Mouse (Mus musculus) megakaryocyte, embryonic 14.5 days (primary cell): ENCODE data around the gene Gm28372.

Source experiments
- FLI1 ChIP-seq: IDR thresholded peaks from 2 replicates; pipeline ENCODE4 v1.6.1; 2012; ENCODE audit warnings: low read length, inconsistent platforms, mixed read lengths
- GATA1 ChIP-seq: IDR thresholded peaks from 3 replicates; pipeline ENCODE4 v1.6.1; 2012; ENCODE audit warnings: mixed read lengths, low read length, inconsistent platforms, borderline replicate concordance

GRCm38 (mm10) chr2:130357551-130357950, 47.5 kb upstream of the Gm28372 start:
- TF ChIP-seq GATA1 (no peak), FLI1 (no peak)
